ENCODE assay signal across 22 mouse cellular contexts in genomic region chr9:123239651-123240050, GRCm38 (mm10). TPM values are rescaled to one million over a fixed set of nuclear protein-coding genes. Genes with fewer than 3 reads are reported as not detected.
DNase-seq lines count a peak whose midpoint lies in the region; ATAC-seq and TF ChIP-seq lines count a peak whose summit lies in the region.
"Had no signal": no experiment of that assay in that cellular context is flagged by ENCODE, and none has a peak within 500 bp of the region (broad histone marks: within the 10 kb centered on the region; RNA-seq: fewer than 3 reads in every experiment).

No protein-coding gene starts in this region.

- H3K27me3 ChIP-seq in lung, embryonic 15.5 days, result no peaks in the 10 kb centered on the region
- no peaks in the 10 kb centered on the region for H3K27me3 ChIP-seq in CH12.LX (replicated peaks)
- H3K27me3 ChIP-seq in small intestine, adult 2 months (ENCODE audit: control insufficient read depth, insufficient read depth, low read length), result no peaks in the 10 kb centered on the region
- H3K27me3 ChIP-seq: embryonic facial prominence, embryonic 13.5 days; hindbrain, embryonic 15.5 days had no signal

- dilution Hi-C loops in CH12.LX (cut with MboI; ENCODE audit: extremely low pct_ligation_motif_present, extremely low pct_unique_long_range_greater_than_20kb, low sequenced_read_pairs), result no loop called here

- no peaks in the 10 kb centered on the region for H3K79me2 ChIP-seq in CH12.LX (replicated peaks; ENCODE audit: control insufficient read depth, extremely low read depth, insufficient read depth, poor library complexity, severe bottlenecking)

- H3K9me3 ChIP-seq in lung, embryonic 15.5 days, result no peaks in the 10 kb centered on the region
- peaks cover 3% of the 10 kb centered on the region for H3K9me3 ChIP-seq in CH12.LX (replicated peaks; ENCODE audit: low read length)
- H3K9me3 ChIP-seq: embryonic facial prominence, embryonic 13.5 days; hindbrain, embryonic 15.5 days had no signal

- no peak for ATAC-seq in lung, embryonic 15.5 days (ENCODE audit: borderline replicate concordance, extremely low read depth, low FRiP score, low TSS enrichment)
- ATAC-seq: forebrain, embryonic 14.5 days had no signal

- WGBS in lung, embryonic 15.5 days, result 52% methylated on average over 2 of the region's 2 CpGs
- 36% methylated on average over 2 of the region's 2 CpGs for WGBS in lung, adult 2 months
- 24% methylated on average over 2 of the region's 2 CpGs for WGBS in small intestine, adult 2 months

- no peak for TF ChIP-seq POLR2A in lung, adult 2 months (IDR thresholded peaks at IDR 0.05; ENCODE audit: borderline replicate concordance, extremely low read depth, low read depth, low read length)
- TF ChIP-seq POLR2A in CH12.LX (IDR thresholded peaks at IDR 0.05; ENCODE audit: low read depth, low read length), result no peak
- TF ChIP-seq POLR2A in small intestine, adult 2 months (IDR thresholded peaks at IDR 0.05; ENCODE audit: low read depth, low read length), result no peak

- TF ChIP-seq CTCF in lung, adult 2 months (IDR thresholded peaks at IDR 0.05; ENCODE audit: insufficient read depth, low read length), result no peak
- no peak for TF ChIP-seq CTCF in CH12.LX (conservative IDR thresholded peaks at IDR 0.05 in 1 of 2, IDR thresholded peaks at IDR 0.05 in 1 of 2; ENCODE audit: low read depth in 2 of 2, low read length in 2 of 2)
- no peak for TF ChIP-seq CTCF in small intestine, adult 2 months (IDR thresholded peaks at IDR 0.05; ENCODE audit: extremely low read depth, insufficient read length, insufficient replicate concordance, low read depth, low read length)

- peak; percentile 32; the same call in 1 of the 2 replicates for TF ChIP-seq EP300 in CH12.LX (IDR thresholded peaks at IDR 0.05; ENCODE audit: low read length)

- DNase-seq in lung, adult 2 months, result no peak
- DNase-seq in CD4-positive helper T cell, adult 2 months (ENCODE audit: low read depth, low spot score), result peak; percentile 33
- DNase-seq in CH12.LX (ENCODE audit: extremely low read depth), result no peak
- DNase-seq in adrenal gland, postnatal 25 days, result no peak
- DNase-seq in urinary bladder, postnatal 10 days (ENCODE audit: low spot score), result no peak
- DNase-seq: adrenal gland, adult 2 months; cerebellum, postnatal 10 days; gastrocnemius, postnatal 10 days; heart, adult 2 months; heart, postnatal 14 days; kidney, adult 11 months; layer of hippocampus, postnatal 36 days; midbrain, embryonic 14.5 days; spleen, adult 18-20 months had no signal

- in situ Hi-C loops in CH12.LX (cut with MboI; ENCODE audit: low pct_ligation_motif_present, low pct_unique_long_range_greater_than_20kb, low sequenced_read_pairs), result no loop called here

- TF ChIP-seq RAD21 in CH12.LX (IDR thresholded peaks at IDR 0.05; ENCODE audit: low read depth, low read length), result no peak

- H3K9ac ChIP-seq in lung, embryonic 15.5 days, result no peak overlapping the region
- H3K9ac ChIP-seq in CH12.LX (ENCODE audit: insufficient read depth, low read depth), result no peak overlapping the region
- H3K9ac ChIP-seq: embryonic facial prominence, embryonic 13.5 days; hindbrain, embryonic 15.5 days; liver, embryonic 14.5 days had no signal

- H3K4me1 ChIP-seq in lung, embryonic 15.5 days, result peaks cover 32% of the 10 kb centered on the region
- H3K4me1 ChIP-seq in lung, adult 2 months (ENCODE audit: control insufficient read depth, insufficient read depth, low read length), result peaks cover 19% of the 10 kb centered on the region
- H3K4me1 ChIP-seq in CH12.LX (ENCODE audit: control insufficient read depth in 1 of 2, insufficient read depth in 2 of 2), result peaks cover 37 to 69% of the 10 kb centered on the region in 2 experiments
- peaks cover 26% of the 10 kb centered on the region for H3K4me1 ChIP-seq in small intestine, adult 2 months (ENCODE audit: control insufficient read depth, insufficient read depth, insufficient read length, low read length)

- H3K4me3 ChIP-seq in lung, embryonic 15.5 days, result no peak overlapping the region
- no peak overlapping the region for H3K4me3 ChIP-seq in lung, adult 2 months (replicated peaks; ENCODE audit: extremely low read depth, low read depth, low read length)
- H3K4me3 ChIP-seq in CH12.LX (replicated peaks in 1 of 3; ENCODE audit: low read depth in 2 of 3, low read length in 2 of 3, poor library complexity in 1 of 3), result no peak overlapping the region
- H3K4me3 ChIP-seq in small intestine, adult 2 months (ENCODE audit: low read depth, low read length), result no peak overlapping the region
- H3K4me3 ChIP-seq: embryonic facial prominence, embryonic 13.5 days; heart, adult 2 months; hindbrain, embryonic 15.5 days; myocyte had no signal

- H3K27ac ChIP-seq in lung, embryonic 15.5 days, result peak overlapping the region; percentile 82
- H3K27ac ChIP-seq in CH12.LX (ENCODE audit: insufficient read depth, low read depth), result peak overlapping the region; percentile 23; the same call in 1 of the 2 replicates
- peak overlapping the region; percentile 55 for H3K27ac ChIP-seq in small intestine, adult 2 months (ENCODE audit: insufficient read depth, low read depth, low read length)
- H3K27ac ChIP-seq: liver, embryonic 14.5 days had no signal

- no peaks in the 10 kb centered on the region for H3K36me3 ChIP-seq in lung, embryonic 15.5 days
- H3K36me3 ChIP-seq in CH12.LX (replicated peaks in 1 of 2; ENCODE audit: control insufficient read depth in 1 of 2, insufficient read depth in 1 of 2, low read length in 1 of 2), result no peaks in the 10 kb centered on the region
- H3K36me3 ChIP-seq in small intestine, adult 2 months (ENCODE audit: control insufficient read depth, insufficient read depth, low read length), result no peaks in the 10 kb centered on the region
- H3K36me3 ChIP-seq: embryonic facial prominence, embryonic 13.5 days; hindbrain, embryonic 15.5 days had no signal

- no peak overlapping the region for H3K4me2 ChIP-seq in lung, embryonic 15.5 days
- H3K4me2 ChIP-seq in CH12.LX (ENCODE audit: insufficient read depth, low read depth, poor library complexity, severe bottlenecking), result peak overlapping the region; percentile 22
- H3K4me2 ChIP-seq: embryonic facial prominence, embryonic 13.5 days; hindbrain, embryonic 15.5 days had no signal

TF ChIP-seq in CH12.LX, 34 proteins besides CTCF, POLR2A, EP300 and RAD21:
- no peak for TF ChIP-seq USF2 (conservative IDR thresholded peaks at IDR 0.05; ENCODE audit: low read depth, low read length)
- TF ChIP-seq ELF1 (IDR thresholded peaks at IDR 0.05; ENCODE audit: low read depth, low read length), result no peak
- no peak for TF ChIP-seq MAFK (IDR thresholded peaks at IDR 0.05; ENCODE audit: insufficient replicate concordance, low read length)
- TF ChIP-seq POLR2AphosphoS2 (IDR thresholded peaks at IDR 0.05; ENCODE audit: low read depth, low read length), result no peak
- peak; percentile 45; the same call in 1 of the 2 replicates for TF ChIP-seq IRF4 (IDR thresholded peaks at IDR 0.05; ENCODE audit: low read depth, low read length)
- no peak for TF ChIP-seq CHD2 (IDR thresholded peaks at IDR 0.05; ENCODE audit: low read length)
- TF ChIP-seq SMC3 (IDR thresholded peaks at IDR 0.05; ENCODE audit: low read depth, low read length), result no peak
- no peak for TF ChIP-seq USF1 (IDR thresholded peaks at IDR 0.05; ENCODE audit: low read depth, low read length)
- TF ChIP-seq TCF12 (IDR thresholded peaks at IDR 0.05; ENCODE audit: low read depth, low read length), result 0 out of 2 replicates have a peak, but pooled peaks have one; percentile 37
- TF ChIP-seq ETS1 (conservative IDR thresholded peaks at IDR 0.05; ENCODE audit: low read depth, low read length), result peak; percentile 49
- TF ChIP-seq BHLHE40 (IDR thresholded peaks at IDR 0.05; ENCODE audit: low read depth, low read length), result peak; percentile 35; the same call in 1 of the 2 replicates
- no peak for TF ChIP-seq MXI1 (IDR thresholded peaks at IDR 0.05; ENCODE audit: low read depth, low read length)
- TF ChIP-seq HCFC1 (IDR thresholded peaks at IDR 0.05; ENCODE audit: low read depth, low read length), result no peak
- no peak for TF ChIP-seq ZKSCAN1 (IDR thresholded peaks at IDR 0.05; ENCODE audit: borderline replicate concordance, low read depth, low read length)
- TF ChIP-seq MAX (IDR thresholded peaks at IDR 0.05; ENCODE audit: low read length), result no peak

RNA-seq across cellular contexts. Expression of gene Tmem158, which starts 20.9 kb away (rescaled TPM):
- 17.3 and 19.1 TPM in 2 replicates for polyA plus RNA-seq in lung, embryonic 15.5 days (2015; fragmentation: Nextera tagmentation; extraction: Ambion mirVana)
- 7.3 and 14.5 TPM in 2 replicates for polyA plus RNA-seq in lung, adult 2 months (2012; rRNA removed)
- total RNA-seq in CH12.LX (2012; rRNA removed) (6.6 and 7.3 TPM in 2 replicates), CH12.LX (2014; rRNA removed) (1.8 and 2.4 TPM in 2 replicates)
- 2.1 and 2.9 TPM in 2 replicates for polyA plus RNA-seq in CH12.LX (2012; ENCODE audit: insufficient read length, low read depth)
- 21.7 and 44.7 TPM in 2 replicates for polyA plus RNA-seq in small intestine, adult 2 months (2012; rRNA removed)
- 7.9 and 9.5 TPM in 2 replicates for total RNA-seq in adrenal gland, postnatal 25 days (2021)

RNA-seq across cellular contexts. Expression of gene Cdcp1, which starts 23.8 kb away (rescaled TPM):
- polyA plus RNA-seq in lung, embryonic 15.5 days (2015; fragmentation: Nextera tagmentation; extraction: Ambion mirVana), result 10.8 and 11.8 TPM in 2 replicates
- 10.8 and 14.2 TPM in 2 replicates for polyA plus RNA-seq in lung, adult 2 months (2012; rRNA removed)
- 3.1 and 3.4 TPM in 2 replicates for total RNA-seq in CH12.LX (2012; rRNA removed)
- total RNA-seq in CH12.LX (2014; rRNA removed), result 3.6 and 4.3 TPM in 2 replicates
- polyA plus RNA-seq in CH12.LX (2012; ENCODE audit: insufficient read length, low read depth), result 5.0 and 5.9 TPM in 2 replicates
- polyA plus RNA-seq in small intestine, adult 2 months (2012; rRNA removed), result 16.4 and 25.7 TPM in 2 replicates
- total RNA-seq in adrenal gland, postnatal 25 days (2021), result 0.12 and 0.24 TPM in 2 replicates
- total RNA-seq: gastrocnemius, postnatal 10 days; layer of hippocampus, adult 18-20 months; layer of hippocampus, postnatal 36 days had no signal
- polyA plus RNA-seq: midbrain, embryonic 14.5 days; myocyte had no signal

Comparison
In these comparisons a context has a peak if more than half of its experiments do, and no peak if none do; other contexts are left out.
1. H3K27ac ChIP-seq: peak in every context shown above with its lines; median percentile 82 in lung, embryonic 15.5 days; 55 in small intestine, adult 2 months; 23 in CH12.LX.